Mouse (Mus musculus) cerebral cortex, adult 2 months (tissue): Measurements from ENCODE around the gene Vmn1r63.

Source experiments
- WGBS: fragments of 180-500 bp; shearing (Covaris S2); methylation state at CpG from one replicate; pipeline ENCODE4 v1.1.7; 2018; 5-methylcytosine and 5-hydroxymethylcytosine counted together

Vmn1r63 gene

DNA sequence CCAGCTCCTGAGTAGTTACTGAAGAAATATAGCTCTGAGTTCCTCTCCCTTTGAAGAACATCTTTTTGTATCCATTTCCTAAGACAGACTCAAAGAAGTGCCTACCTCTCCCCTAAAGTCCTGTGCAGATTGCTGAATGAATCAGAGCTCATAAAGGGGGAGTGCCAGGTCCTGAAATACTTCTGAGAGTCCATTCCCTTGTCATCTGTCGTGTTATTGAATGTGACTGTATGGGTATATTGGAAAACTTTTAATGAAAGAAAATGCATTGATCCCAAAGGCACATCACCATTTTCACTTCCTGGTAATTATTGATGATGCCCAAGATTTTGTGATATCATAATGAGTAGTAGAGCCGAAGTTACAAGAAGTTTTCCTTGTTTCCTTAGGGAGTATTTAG, at the start of gene Vmn1r63:
TSS of gene Vmn1r63 (minus strand) at position 101 of the 400 bp plus-strand sequence.
- no CpG with 5 or more reads among the region's 2 CpGs for WGBS
